Mouse (Mus musculus) CH12.LX (cell line): ENCODE results near the gene Mov10l1.

Experiments
- CTCF ChIP-seq, 2 experiments: IDR thresholded peaks in 1 of 2; conservative IDR thresholded peaks in 1 of 2; 2 replicates each; pipeline ENCODE4 v1.5.1; 2011 to 2012; ENCODE audit warnings: low read depth in 2 of 2, low read length in 2 of 2, improper control_type of control experiment in 1 of 2, inconsistent platforms in 1 of 2, mild to moderate bottlenecking in 1 of 2, moderate library complexity in 1 of 2
- ETS1 ChIP-seq: conservative IDR thresholded peaks from 2 replicates; pipeline ENCODE4 v1.6.1; 2012; ENCODE audit warnings: low read depth, mild to moderate bottlenecking, inconsistent platforms, low read length, improper control_type of control experiment, moderate library complexity
- MAX ChIP-seq: IDR thresholded peaks from 2 replicates; pipeline ENCODE4 v1.6.1; 2011; ENCODE audit warnings: low read length, improper control_type of control experiment
- TCF12 ChIP-seq: IDR thresholded peaks from 2 replicates; pipeline ENCODE4 v1.6.1; 2014; ENCODE audit warnings: low read depth, mild to moderate bottlenecking, inconsistent platforms, low read length, improper control_type of control experiment
- ZNF384 ChIP-seq: IDR thresholded peaks from 2 replicates; pipeline ENCODE4 v1.6.1; 2012; ENCODE audit warnings: low read depth, low read length, improper control_type of control experiment, inconsistent platforms

GRCm38 (mm10) chr15:88999124-88999523 lies 16.4 kb downstream of the Mov10l1 start:
- peak in 1 of 2 experiments; percentile 31; a peak in 1 of 4 replicates for TF ChIP-seq CTCF (conservative IDR thresholded peaks at IDR 0.05 in 1 of 2, IDR thresholded peaks at IDR 0.05 in 1 of 2; ENCODE audit: low read depth in 2 of 2, low read length in 2 of 2)
- no peak for TF ChIP-seq MAX
- no peak for TF ChIP-seq ZNF384
- no peak for TF ChIP-seq ETS1
- no peak for TF ChIP-seq TCF12
